Comparison of ENCODE assay signal across 8 mouse cellular contexts in genomic region chr5:125058267-125058668, GRCm38 (mm10). TPM values are rescaled to one million over a fixed set of nuclear protein-coding genes. Genes with fewer than 3 reads are reported as not detected.
A peak's percentile ranks its signal among the peaks of the same experiment; 100 is the strongest.
DNase-seq lines count a peak whose midpoint lies in the region; ATAC-seq and TF ChIP-seq lines count a peak whose summit lies in the region.

No protein-coding gene starts in this region.

- peak; percentile 86 to 90 for DNase-seq in adrenal gland, postnatal 36 days
- peak; percentile 61 for DNase-seq in embryo, embryonic 11 days
- DNase-seq in heart, adult 11 months, result peak; percentile 99
- peak; percentile 67 to 88 for DNase-seq in left cerebral cortex, postnatal 25 days (ENCODE audit: low spot score in 2 of 2)
- peak; percentile 70 to 80 for DNase-seq in right cerebral cortex, postnatal 36 days (ENCODE audit: low spot score in 2 of 2)

- intact Hi-C loops in left cerebral cortex, postnatal 25 days (cut with DNase I), result loop anchor here (5.0 kb wide), 1 partner anchor 209 kb away; no protein-coding TSS in a partner anchor

- no peak for TF ChIP-seq CTCF in intestine, postnatal 0 days (IDR thresholded peaks at IDR 0.05; ENCODE audit: low read depth)

- 27% methylated on average over 28 of the region's 29 CpGs for WGBS in intestine, postnatal 0 days

- no peaks in the 10 kb centered on the region; the same call in 1 of the 2 replicates for H3K4me1 ChIP-seq in intestine, postnatal 0 days (replicated peaks; ENCODE audit: control insufficient read depth, insufficient read depth, low read length)

- no peak overlapping the region for H3K9ac ChIP-seq in intestine, postnatal 0 days (ENCODE audit: low read depth, low read length)

- no peak for ATAC-seq in intestine, postnatal 0 days
- peak; percentile 24 for ATAC-seq in megakaryocyte, adult 5-6 weeks (ENCODE audit: poor library complexity, severe bottlenecking)
- ATAC-seq in megakaryocyte-erythroid progenitor cell, adult 5-6 weeks (replicated peaks; ENCODE audit: low FRiP score, low TSS enrichment, poor library complexity, severe bottlenecking), result no peak

- peak overlapping the region; percentile 16; the same call in 1 of the 2 replicates for H3K4me3 ChIP-seq in intestine, postnatal 0 days (ENCODE audit: low read depth, low read length)

- peak overlapping the region; percentile 46 for H3K4me2 ChIP-seq in intestine, postnatal 0 days (replicated peaks; ENCODE audit: low read depth)

- H3K36me3 ChIP-seq in intestine, postnatal 0 days (ENCODE audit: control insufficient read depth, insufficient read depth), result peaks cover 20% of the 10 kb centered on the region; the same call in 1 of the 2 replicates

- H3K9me3 ChIP-seq in intestine, postnatal 0 days (ENCODE audit: control insufficient read depth), result no peaks in the 10 kb centered on the region

- no peaks in the 10 kb centered on the region for H3K27me3 ChIP-seq in intestine, postnatal 0 days (replicated peaks; ENCODE audit: control insufficient read depth, insufficient read depth, low read length)

- H3K27ac ChIP-seq in intestine, postnatal 0 days (ENCODE audit: low read depth, low read length), result peak overlapping the region; percentile 52; the same call in 1 of the 2 replicates

RNA-seq across cellular contexts. Expression of gene Rflna, which starts 55.2 kb away (rescaled TPM):
- total RNA-seq in adrenal gland, postnatal 36 days (2021), result 1 to 10 TPM; 3.2 to 7.7 TPM
- polyA plus RNA-seq in intestine, postnatal 0 days (2015; fragmentation: Nextera tagmentation; extraction: Ambion mirVana), result 1.5 and 1.7 TPM in 2 replicates
- 1 to 10 TPM in 1 of 2 experiments, under 1 TPM in 1; 0.87 to 1.0 TPM for total RNA-seq in left cerebral cortex, postnatal 25 days (2021)
- total RNA-seq in megakaryocyte, adult 5-6 weeks (2015), result not detected in 2 replicates
- not detected in 2 replicates for total RNA-seq in megakaryocyte, adult 5-6 weeks (2017)
- total RNA-seq in megakaryocyte-erythroid progenitor cell, adult 5-6 weeks (2014; fragmentation: Nextera tagmentation), result not detected in 2 replicates
- not detected in 2 replicates for total RNA-seq in megakaryocyte-erythroid progenitor cell, adult 5-6 weeks (2017)
